Mouse (Mus musculus): ENCODE measurements at regions not wholly inside any gene's neighbourhood (a gene's known extent, or its start where the extent isn't known, plus 50 kb on each side); places are given as distances from the start of the nearest gene placed in this dataset.

DNA sequence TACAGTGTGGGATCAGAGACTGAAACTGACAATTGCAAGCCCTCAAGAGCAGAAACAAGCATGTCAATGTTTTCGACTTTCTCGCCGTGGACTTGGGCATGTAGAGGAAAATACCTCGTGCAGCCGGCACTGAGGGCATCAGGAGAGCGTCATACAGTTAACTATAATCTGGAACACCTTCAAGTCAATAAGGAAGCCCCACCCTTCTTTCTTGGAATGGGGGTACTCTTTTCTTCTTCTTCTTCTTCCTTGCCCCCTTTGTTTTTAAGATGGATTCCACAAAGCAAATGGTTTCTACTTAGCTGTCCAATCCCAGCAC lies 452.5 kb downstream of the Wdr11 start:
- Histone ChIP-seq H3K4me1 (ENCODE audit: control insufficient read depth, low read depth, low read length) (no peaks in the 10 kb centered on the region; the same call in 1 of the 2 replicates), H3K9ac (ENCODE audit: low read depth, low read length) (no peak overlapping the region), H3K36me3 (ENCODE audit: control insufficient read depth, insufficient read depth) (no peaks in the 10 kb centered on the region), H3K4me2 (ENCODE audit: low read depth, low read length) (no peak overlapping the region), H3K4me3 (ENCODE audit: low read depth, low read length) (no peak overlapping the region), H3K9me3 (replicated peaks; ENCODE audit: control insufficient read depth, low read length) (no peaks in the 10 kb centered on the region), H3K27me3 (ENCODE audit: control insufficient read depth, insufficient read depth, low read depth, low read length) (no peaks in the 10 kb centered on the region), H3K27ac (ENCODE audit: low read length) (no peak overlapping the region)
- ATAC-seq (ENCODE audit: low read depth), result no peak
- WGBS (ENCODE audit: insufficient replicate concordance), result 74% methylated on average over 6 of the region's 6 CpGs

DNA sequence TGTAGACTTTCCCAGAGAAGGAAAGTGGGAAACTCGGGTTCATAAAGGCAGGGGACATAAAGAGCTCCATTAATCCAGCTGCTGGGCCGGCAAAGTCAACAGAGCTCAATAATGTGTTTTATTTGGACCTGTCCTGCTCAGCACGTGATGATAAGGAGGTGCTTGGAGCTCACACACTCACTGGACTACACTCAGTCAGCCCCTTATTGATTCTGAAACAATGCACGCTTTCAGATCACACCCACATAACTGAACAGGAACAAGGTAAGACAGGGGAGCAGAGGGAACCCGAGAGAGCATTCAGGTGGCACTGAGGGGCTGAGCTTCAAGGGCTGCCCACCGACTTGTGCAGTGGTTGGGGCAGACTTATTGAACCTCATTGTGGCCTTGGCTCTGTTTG lies 452.9 kb downstream of the Wdr11 start:
- no peaks in the 10 kb centered on the region for H3K9me3 ChIP-seq (replicated peaks; ENCODE audit: control insufficient read depth, low read length)
- H3K4me2 ChIP-seq (ENCODE audit: low read depth, low read length), result no peak overlapping the region
- 54% methylated on average over 6 of the region's 6 CpGs for WGBS (ENCODE audit: insufficient replicate concordance)
- no peak overlapping the region for H3K4me3 ChIP-seq (ENCODE audit: low read depth, low read length)
- H3K9ac ChIP-seq (ENCODE audit: low read depth, low read length), result no peak overlapping the region
- no peak overlapping the region for H3K27ac ChIP-seq (ENCODE audit: low read length)
- no peaks in the 10 kb centered on the region for H3K27me3 ChIP-seq (ENCODE audit: control insufficient read depth, insufficient read depth, low read depth, low read length)
- no peak for ATAC-seq (ENCODE audit: low read depth)
- H3K4me1 ChIP-seq (ENCODE audit: control insufficient read depth, low read depth, low read length), result no peaks in the 10 kb centered on the region; the same call in 1 of the 2 replicates
- H3K36me3 ChIP-seq (ENCODE audit: control insufficient read depth, insufficient read depth), result no peaks in the 10 kb centered on the region

DNA sequence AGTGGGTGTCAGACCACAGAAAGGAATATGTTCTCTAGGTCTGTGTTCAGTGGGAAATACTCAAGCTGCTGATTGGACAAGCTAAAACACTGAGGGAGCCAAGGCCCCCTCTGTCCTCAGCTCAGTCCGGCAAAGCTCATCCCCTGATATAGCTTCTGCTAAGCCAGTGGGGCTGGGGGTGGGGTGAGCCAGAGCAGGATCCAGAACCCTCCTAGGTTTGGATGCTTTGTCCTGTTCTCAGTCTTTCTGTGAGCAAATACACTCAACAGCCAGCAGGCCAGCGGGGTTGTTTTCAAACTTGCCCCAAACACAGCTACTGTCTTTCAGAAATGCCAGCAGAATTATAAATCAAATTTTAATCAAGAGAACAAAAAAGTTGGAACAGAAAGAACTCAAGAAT lies 454.4 kb downstream of the Wdr11 start:
- no peak overlapping the region for H3K9ac ChIP-seq (ENCODE audit: low read depth, low read length)
- H3K9me3 ChIP-seq (replicated peaks; ENCODE audit: control insufficient read depth, low read length), result no peaks in the 10 kb centered on the region
- no peak overlapping the region for H3K27ac ChIP-seq (ENCODE audit: low read length)
- H3K4me2 ChIP-seq (ENCODE audit: low read depth, low read length), result no peak overlapping the region
- no peaks in the 10 kb centered on the region for H3K36me3 ChIP-seq (ENCODE audit: control insufficient read depth, insufficient read depth)
- H3K4me3 ChIP-seq (ENCODE audit: low read depth, low read length), result no peak overlapping the region
- ATAC-seq (ENCODE audit: low read depth), result no peak
- WGBS (ENCODE audit: insufficient replicate concordance), result 69% methylated on average over 2 of the region's 2 CpGs
- H3K4me1 ChIP-seq (ENCODE audit: control insufficient read depth, low read depth, low read length), result no peaks in the 10 kb centered on the region; the same call in 1 of the 2 replicates
- H3K27me3 ChIP-seq (ENCODE audit: control insufficient read depth, insufficient read depth, low read depth, low read length), result no peaks in the 10 kb centered on the region

DNA sequence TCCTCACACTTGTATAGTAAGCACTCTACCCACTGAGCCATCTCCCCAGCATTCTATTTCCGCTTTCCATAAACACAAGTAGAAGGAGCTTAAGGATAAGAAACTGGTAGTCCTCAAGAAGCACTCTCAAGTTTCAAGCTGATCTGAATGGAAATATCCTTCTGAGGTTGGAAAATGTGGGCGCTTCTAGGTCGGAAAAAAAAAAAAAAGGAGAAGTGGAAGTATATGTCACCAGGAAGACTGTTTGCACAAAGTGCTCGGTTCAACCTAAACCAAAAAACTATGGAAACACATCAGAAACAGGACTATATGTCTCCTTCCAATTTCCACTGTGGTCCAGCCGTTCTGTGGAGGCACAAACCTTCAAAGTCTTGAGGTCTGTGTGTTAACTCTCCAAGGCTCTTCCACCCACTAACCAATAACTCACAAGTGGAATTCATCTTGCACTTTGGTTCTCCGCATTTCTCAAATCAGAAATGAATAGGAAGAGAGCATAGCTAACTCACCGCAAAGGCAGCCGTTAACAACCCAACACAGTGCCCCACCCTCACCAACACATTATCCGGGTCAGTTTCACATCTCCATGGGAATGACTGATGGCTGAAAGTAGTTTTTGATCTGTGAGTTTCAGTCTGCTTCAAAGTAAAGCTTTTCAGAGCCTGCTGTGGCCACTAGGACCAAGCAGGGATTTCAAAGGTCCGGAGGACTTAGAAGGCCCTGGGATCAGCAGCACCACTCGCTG lies 455.8 kb downstream of the Wdr11 start:
- Histone ChIP-seq H3K4me3 (ENCODE audit: low read depth, low read length) (no peak overlapping the region), H3K27ac (ENCODE audit: low read length) (peak overlapping the region; percentile 47; the same call in 1 of the 2 replicates), H3K9ac (ENCODE audit: low read depth, low read length) (no peak overlapping the region), H3K36me3 (ENCODE audit: control insufficient read depth, insufficient read depth) (no peaks in the 10 kb centered on the region), H3K27me3 (ENCODE audit: control insufficient read depth, insufficient read depth, low read depth, low read length) (no peaks in the 10 kb centered on the region), H3K4me1 (ENCODE audit: control insufficient read depth, low read depth, low read length) (no peaks in the 10 kb centered on the region; the same call in 1 of the 2 replicates), H3K4me2 (ENCODE audit: low read depth, low read length) (no peak overlapping the region), H3K9me3 (replicated peaks; ENCODE audit: control insufficient read depth, low read length) (no peaks in the 10 kb centered on the region)
- no peak for ATAC-seq (ENCODE audit: low read depth)
- WGBS (ENCODE audit: insufficient replicate concordance), result 64% methylated on average over 11 of the region's 11 CpGs

DNA sequence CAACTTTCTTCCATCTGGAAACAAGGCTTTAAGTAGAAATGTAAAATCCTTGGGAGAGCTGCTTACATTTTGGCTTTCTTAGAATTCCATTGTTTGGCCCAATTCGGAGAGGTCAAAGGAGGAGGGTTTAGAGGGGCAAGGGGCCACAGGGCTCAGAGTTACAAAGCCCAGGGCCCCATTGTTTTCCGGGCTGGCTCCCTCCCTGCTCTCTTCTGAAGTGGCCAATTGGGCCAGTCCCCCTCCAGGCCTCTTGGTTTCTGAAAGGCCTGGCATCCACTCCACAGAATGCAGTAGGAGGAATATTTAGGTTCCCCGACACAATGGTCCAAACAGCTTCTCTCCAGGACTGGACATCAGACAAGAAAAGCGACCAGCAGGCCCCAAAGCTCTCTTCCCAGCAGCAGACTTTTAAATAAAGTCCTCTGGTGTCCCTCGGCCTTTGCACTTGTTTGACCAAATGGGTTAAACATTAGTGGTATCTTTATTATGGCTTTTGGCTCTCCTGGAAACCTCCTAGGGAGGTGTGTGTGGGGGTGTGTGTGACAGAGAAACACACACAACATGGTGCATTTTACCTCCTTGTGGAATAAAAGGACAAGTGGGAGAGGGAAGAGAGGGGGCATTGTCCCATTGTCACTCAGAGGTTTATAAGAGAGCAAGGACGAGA lies 456.6 kb downstream of the Wdr11 start:
- no peak overlapping the region for H3K4me3 ChIP-seq (ENCODE audit: low read depth, low read length)
- no peak overlapping the region for H3K4me2 ChIP-seq (ENCODE audit: low read depth, low read length)
- no peaks in the 10 kb centered on the region for H3K36me3 ChIP-seq (ENCODE audit: control insufficient read depth, insufficient read depth)
- ATAC-seq (ENCODE audit: low read depth), result peak; percentile 53; the same call in 1 of the 2 replicates
- no peaks in the 10 kb centered on the region for H3K27me3 ChIP-seq (ENCODE audit: control insufficient read depth, insufficient read depth, low read depth, low read length)
- peak overlapping the region; percentile 47 for H3K27ac ChIP-seq (ENCODE audit: low read length)
- no peaks in the 10 kb centered on the region; the same call in 1 of the 2 replicates for H3K4me1 ChIP-seq (ENCODE audit: control insufficient read depth, low read depth, low read length)
- H3K9me3 ChIP-seq (replicated peaks; ENCODE audit: control insufficient read depth, low read length), result no peaks in the 10 kb centered on the region
- 45% methylated on average over 6 of the region's 6 CpGs for WGBS (ENCODE audit: insufficient replicate concordance)
- H3K9ac ChIP-seq (ENCODE audit: low read depth, low read length), result no peak overlapping the region

DNA sequence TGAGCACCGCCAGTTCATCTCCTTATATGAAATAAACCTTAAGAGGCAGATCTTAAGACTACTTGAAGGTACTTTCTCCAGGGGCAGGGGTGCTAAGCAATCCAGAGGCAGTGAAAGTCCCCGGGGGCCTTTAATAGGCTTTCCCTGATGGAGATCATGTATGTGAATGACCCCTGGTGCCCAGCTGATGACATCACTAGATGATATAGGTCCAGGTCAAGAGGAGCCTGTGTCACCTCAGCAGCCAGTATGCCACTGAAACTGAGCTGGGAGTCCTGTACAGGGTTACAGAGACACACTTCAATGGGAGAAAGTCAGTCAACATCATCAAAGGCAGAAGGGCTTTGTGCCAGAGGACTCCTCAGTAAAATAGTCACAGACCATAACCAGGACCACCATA lies 457.8 kb downstream of the Wdr11 start:
- WGBS (ENCODE audit: insufficient replicate concordance), result 50% methylated on average over 2 of the region's 2 CpGs
- no peaks in the 10 kb centered on the region; the same call in 1 of the 2 replicates for H3K4me1 ChIP-seq (ENCODE audit: control insufficient read depth, low read depth, low read length)
- H3K9ac ChIP-seq (ENCODE audit: low read depth, low read length), result no peak overlapping the region
- no peaks in the 10 kb centered on the region for H3K27me3 ChIP-seq (ENCODE audit: control insufficient read depth, insufficient read depth, low read depth, low read length)
- H3K27ac ChIP-seq (ENCODE audit: low read length), result no peak overlapping the region
- H3K36me3 ChIP-seq (ENCODE audit: control insufficient read depth, insufficient read depth), result no peaks in the 10 kb centered on the region
- H3K4me3 ChIP-seq (ENCODE audit: low read depth, low read length), result no peak overlapping the region
- no peak for ATAC-seq (ENCODE audit: low read depth)
- H3K4me2 ChIP-seq (ENCODE audit: low read depth, low read length), result no peak overlapping the region
- H3K9me3 ChIP-seq (replicated peaks; ENCODE audit: control insufficient read depth, low read length), result no peaks in the 10 kb centered on the region

DNA sequence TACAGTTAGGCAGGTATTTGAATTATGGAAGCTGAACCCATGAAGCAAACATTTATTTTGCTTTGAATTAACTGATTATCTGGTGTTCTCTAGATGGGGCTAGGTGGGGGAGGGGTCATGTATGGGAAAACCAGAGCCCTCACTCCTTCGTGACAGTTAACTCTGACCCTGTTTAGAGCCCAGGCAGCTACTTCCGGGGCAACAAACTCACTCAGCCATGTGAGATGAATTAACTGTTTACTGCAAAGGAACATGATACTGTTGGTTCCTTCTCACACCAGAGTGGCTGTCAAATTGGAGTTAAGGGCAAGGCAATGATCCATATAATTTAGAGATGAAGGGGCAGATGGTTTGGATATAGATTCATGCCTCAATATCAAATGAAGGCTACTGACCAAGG lies 458.5 kb downstream of the Wdr11 start:
- WGBS (ENCODE audit: insufficient replicate concordance), result 6% methylated on average over 2 of the region's 2 CpGs
- Histone ChIP-seq H3K9me3 (replicated peaks; ENCODE audit: control insufficient read depth, low read length) (no peaks in the 10 kb centered on the region), H3K4me3 (ENCODE audit: low read depth, low read length) (no peak overlapping the region), H3K4me2 (ENCODE audit: low read depth, low read length) (no peak overlapping the region), H3K27me3 (ENCODE audit: control insufficient read depth, insufficient read depth, low read depth, low read length) (no peaks in the 10 kb centered on the region), H3K9ac (ENCODE audit: low read depth, low read length) (no peak overlapping the region), H3K4me1 (ENCODE audit: control insufficient read depth, low read depth, low read length) (no peaks in the 10 kb centered on the region), H3K27ac (ENCODE audit: low read length) (no peak overlapping the region), H3K36me3 (ENCODE audit: control insufficient read depth, insufficient read depth) (no peaks in the 10 kb centered on the region)
- no peak for ATAC-seq (ENCODE audit: low read depth)

DNA sequence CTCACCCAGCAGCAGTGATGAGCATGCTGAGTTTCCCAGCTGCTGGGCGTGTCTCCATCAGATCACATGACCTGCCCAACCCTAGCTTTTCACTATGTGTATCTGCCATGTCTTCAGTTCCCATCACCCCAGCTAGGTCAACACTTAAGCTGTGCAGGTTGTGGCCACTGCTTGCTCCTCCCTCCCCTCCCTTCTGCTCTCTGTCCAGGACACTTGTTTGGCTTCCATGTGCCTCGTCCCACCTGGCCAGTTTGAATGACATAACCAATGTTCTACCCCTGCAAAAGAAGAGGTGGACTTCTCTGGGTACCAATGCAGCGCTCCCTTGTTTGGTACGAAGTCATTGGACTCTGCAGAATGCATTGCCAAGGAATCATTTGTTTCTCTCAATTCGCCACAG lies 460.7 kb downstream of the Wdr11 start:
- no peaks in the 10 kb centered on the region for H3K36me3 ChIP-seq (ENCODE audit: control insufficient read depth, insufficient read depth)
- H3K4me1 ChIP-seq (ENCODE audit: control insufficient read depth, low read depth, low read length), result no peaks in the 10 kb centered on the region
- no peak overlapping the region for H3K9ac ChIP-seq (ENCODE audit: low read depth, low read length)
- H3K27ac ChIP-seq (ENCODE audit: low read length), result no peak overlapping the region
- no peaks in the 10 kb centered on the region for H3K27me3 ChIP-seq (ENCODE audit: control insufficient read depth, insufficient read depth, low read depth, low read length)
- H3K9me3 ChIP-seq (replicated peaks; ENCODE audit: control insufficient read depth, low read length), result no peaks in the 10 kb centered on the region
- H3K4me2 ChIP-seq (ENCODE audit: low read depth, low read length), result no peak overlapping the region
- H3K4me3 ChIP-seq (ENCODE audit: low read depth, low read length), result no peak overlapping the region
- ATAC-seq (ENCODE audit: low read depth), result no peak
- WGBS (ENCODE audit: insufficient replicate concordance), result 58% methylated on average over 5 of the region's 5 CpGs

DNA sequence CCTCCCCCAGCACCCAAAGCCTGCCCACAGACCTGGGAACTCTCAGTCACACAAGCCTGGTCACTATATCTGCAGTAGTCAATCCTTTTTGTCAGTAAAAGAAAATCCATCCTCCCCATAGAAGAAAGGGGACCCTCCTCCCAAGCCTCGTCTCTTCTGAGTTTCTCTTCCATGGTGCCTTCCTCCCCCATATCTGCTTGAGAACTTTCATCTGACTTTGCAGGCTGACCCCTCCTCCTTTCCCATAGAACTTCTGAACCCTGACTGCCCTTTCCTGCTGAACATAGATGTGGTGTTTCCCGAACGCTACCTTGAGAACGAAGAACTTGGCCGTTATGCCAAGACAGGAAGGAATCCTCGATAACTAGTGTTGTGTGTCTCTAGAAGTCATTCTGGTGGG lies 462.5 kb downstream of the Ate1 start:
- Histone ChIP-seq H3K36me3 (ENCODE audit: control insufficient read depth, insufficient read depth) (no peaks in the 10 kb centered on the region), H3K4me1 (ENCODE audit: control insufficient read depth, low read depth, low read length) (peaks cover 2% of the 10 kb centered on the region; the same call in 1 of the 2 replicates), H3K4me2 (ENCODE audit: low read depth, low read length) (no peak overlapping the region), H3K4me3 (ENCODE audit: low read depth, low read length) (no peak overlapping the region), H3K9me3 (replicated peaks; ENCODE audit: control insufficient read depth, low read length) (no peaks in the 10 kb centered on the region), H3K27me3 (ENCODE audit: control insufficient read depth, insufficient read depth, low read depth, low read length) (no peaks in the 10 kb centered on the region), H3K27ac (ENCODE audit: low read length) (no peak overlapping the region), H3K9ac (ENCODE audit: low read depth, low read length) (no peak overlapping the region)
- 64% methylated on average over 6 of the region's 6 CpGs for WGBS (ENCODE audit: insufficient replicate concordance)
- ATAC-seq (ENCODE audit: low read depth), result no peak

Measured in liver, embryonic 16.5 days (tissue).